Mouse (Mus musculus): Measurements from ENCODE around the gene Adgb. TPM values are rescaled to one million over a fixed set of nuclear protein-coding genes. Genes with fewer than 3 reads are reported as not detected.

Gene Adgb
- polyA plus RNA-seq, 1 experiment from 2014 or later = 1.4 TPM

DNA sequence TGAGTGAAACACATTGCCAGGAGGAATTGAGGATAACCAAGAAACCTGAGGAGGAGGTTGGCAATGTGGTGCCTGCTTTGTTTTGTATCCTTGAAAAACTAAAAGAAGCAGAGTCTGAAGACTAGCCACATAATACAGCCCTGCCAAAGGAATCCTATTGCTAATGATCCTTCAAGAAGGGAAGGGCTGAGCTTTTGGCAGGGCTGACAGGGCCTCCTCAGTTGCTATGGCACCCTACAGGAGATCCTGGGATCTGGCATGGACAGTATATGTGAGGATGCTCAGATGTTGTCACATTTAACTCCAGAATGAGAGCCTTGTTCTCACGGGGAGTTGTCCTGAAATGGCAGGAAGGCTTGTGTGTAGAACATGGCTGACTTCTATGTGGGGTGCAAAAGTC is 37.1 kb downstream of the Adgb start:
- Histone ChIP-seq H3K4me3 (replicated peaks) (no peak overlapping the region), H3K27ac (replicated peaks) (no peak overlapping the region), H3K27me3 (no peaks in the 10 kb centered on the region), H3K4me1 (no peaks in the 10 kb centered on the region), H3K9ac (no peak overlapping the region), H3K4me2 (replicated peaks) (no peak overlapping the region), H3K9me3 (replicated peaks) (no peaks in the 10 kb centered on the region), H3K36me3 (no peaks in the 10 kb centered on the region)
- 85% methylated on average over 1 of the region's 1 CpGs for WGBS
- ATAC-seq (ENCODE audit: insufficient number of reproducible peaks, low FRiP score, low TSS enrichment, low read depth) = no peak

GRCm38 (mm10) chr10:10429635-10430034 is 42.5 kb downstream of the Adgb start:
- Histone ChIP-seq H3K36me3 (no peaks in the 10 kb centered on the region), H3K27me3 (no peaks in the 10 kb centered on the region), H3K4me2 (replicated peaks) (no peak overlapping the region), H3K4me3 (replicated peaks) (no peak overlapping the region), H3K9me3 (replicated peaks) (no peaks in the 10 kb centered on the region), H3K9ac (no peak overlapping the region), H3K27ac (replicated peaks) (no peak overlapping the region), H3K4me1 (no peaks in the 10 kb centered on the region)
- WGBS = 68% methylated on average over 5 of the region's 5 CpGs
- no peak for ATAC-seq (ENCODE audit: insufficient number of reproducible peaks, low FRiP score, low TSS enrichment, low read depth)

DNA sequence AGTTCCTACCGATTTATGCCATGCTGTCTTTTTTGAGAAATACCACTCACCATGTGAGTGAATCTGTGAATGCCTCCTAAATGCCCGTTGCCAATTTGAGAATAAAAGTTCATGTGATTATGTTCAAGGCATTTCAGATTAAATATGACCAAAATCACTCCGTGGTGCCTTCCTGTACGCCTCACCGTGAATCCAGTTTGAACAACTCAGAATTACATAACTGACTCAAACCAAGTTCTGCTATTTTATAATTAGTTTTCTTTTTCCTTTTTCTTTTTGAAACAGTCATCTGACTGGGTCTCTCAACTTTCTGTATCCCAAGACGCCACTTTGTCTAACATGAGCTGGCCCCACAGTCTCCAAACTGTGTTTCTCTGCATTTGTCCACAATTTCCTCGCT is 43.1 kb downstream of the Adgb start:
- no peaks in the 10 kb centered on the region for H3K27me3 ChIP-seq
- H3K4me3 ChIP-seq (replicated peaks) = no peak overlapping the region
- no peaks in the 10 kb centered on the region for H3K4me1 ChIP-seq
- H3K27ac ChIP-seq (replicated peaks) = no peak overlapping the region
- H3K9ac ChIP-seq = no peak overlapping the region
- ATAC-seq (ENCODE audit: insufficient number of reproducible peaks, low FRiP score, low TSS enrichment, low read depth) = no peak
- no peaks in the 10 kb centered on the region for H3K9me3 ChIP-seq (replicated peaks)
- H3K36me3 ChIP-seq = no peaks in the 10 kb centered on the region
- WGBS = 78% methylated on average over 7 of the region's 7 CpGs
- no peak overlapping the region for H3K4me2 ChIP-seq (replicated peaks)

GRCm38 (mm10) chr10:10424383-10424782 is 47.7 kb downstream of the Adgb start:
- H3K4me2 ChIP-seq (replicated peaks) = no peak overlapping the region
- no peak overlapping the region for H3K9ac ChIP-seq
- H3K36me3 ChIP-seq = no peaks in the 10 kb centered on the region
- no peak for ATAC-seq (ENCODE audit: insufficient number of reproducible peaks, low FRiP score, low TSS enrichment, low read depth)
- no peaks in the 10 kb centered on the region for H3K9me3 ChIP-seq (replicated peaks)
- WGBS = 87% methylated on average over 2 of the region's 2 CpGs
- no peak overlapping the region for H3K27ac ChIP-seq (replicated peaks)
- no peaks in the 10 kb centered on the region for H3K4me1 ChIP-seq
- H3K27me3 ChIP-seq = no peaks in the 10 kb centered on the region
- no peak overlapping the region for H3K4me3 ChIP-seq (replicated peaks)

DNA sequence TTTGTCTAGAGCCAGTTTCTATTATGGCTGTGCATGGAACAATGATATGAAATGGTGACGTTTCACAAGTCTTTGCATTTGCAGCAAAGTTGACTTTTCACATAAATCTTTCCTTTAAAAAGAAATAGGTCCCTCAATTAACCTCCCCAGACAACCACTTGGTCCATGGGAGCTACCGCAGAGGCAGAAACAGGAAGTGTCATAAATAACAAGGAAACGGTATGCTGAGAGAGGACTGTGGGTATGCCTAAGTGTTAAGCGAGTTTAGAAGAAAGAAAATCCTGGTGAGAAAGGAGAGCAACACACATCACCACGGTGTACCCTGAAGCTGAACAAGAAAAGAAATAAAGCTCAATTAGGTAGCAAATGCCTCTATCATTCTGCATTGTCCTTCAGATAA is 61.1 kb downstream of the Adgb start:
- Histone ChIP-seq H3K36me3 (no peaks in the 10 kb centered on the region), H3K27me3 (no peaks in the 10 kb centered on the region), H3K4me3 (replicated peaks) (no peak overlapping the region), H3K4me1 (no peaks in the 10 kb centered on the region), H3K9me3 (replicated peaks) (no peaks in the 10 kb centered on the region), H3K4me2 (replicated peaks) (no peak overlapping the region), H3K9ac (no peak overlapping the region), H3K27ac (replicated peaks) (no peak overlapping the region)
- no peak for ATAC-seq (ENCODE audit: insufficient number of reproducible peaks, low FRiP score, low TSS enrichment, low read depth)
- WGBS = 69% methylated on average over 5 of the region's 5 CpGs

DNA sequence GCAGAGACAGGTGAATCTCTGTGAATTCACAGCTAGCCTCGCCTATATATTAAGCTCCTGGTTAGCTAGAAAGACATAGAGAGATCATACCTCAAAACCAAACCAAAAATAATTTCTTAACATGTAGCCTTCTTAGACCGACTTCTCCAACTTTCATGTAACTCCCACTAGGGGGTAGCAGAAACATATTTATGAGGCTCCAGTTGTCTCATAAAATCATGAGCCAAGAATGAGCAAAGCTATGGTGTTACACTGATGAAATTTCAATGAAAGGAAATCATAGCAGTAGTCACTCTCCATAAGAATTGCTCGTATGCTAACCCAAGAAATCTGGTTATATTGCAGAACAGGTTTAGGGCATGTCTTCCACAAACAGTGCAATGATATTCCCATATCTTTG is 64.0 kb downstream of the Adgb start:
- no peaks in the 10 kb centered on the region for H3K27me3 ChIP-seq
- no peak overlapping the region for H3K9ac ChIP-seq
- no peak overlapping the region for H3K4me3 ChIP-seq (replicated peaks)
- H3K4me2 ChIP-seq (replicated peaks) = no peak overlapping the region
- no peaks in the 10 kb centered on the region for H3K36me3 ChIP-seq
- no peak for ATAC-seq (ENCODE audit: insufficient number of reproducible peaks, low FRiP score, low TSS enrichment, low read depth)
- no peak overlapping the region for H3K27ac ChIP-seq (replicated peaks)
- H3K9me3 ChIP-seq (replicated peaks) = no peaks in the 10 kb centered on the region
- H3K4me1 ChIP-seq = no peaks in the 10 kb centered on the region
- 15% methylated on average over 3 of the region's 3 CpGs for WGBS

DNA sequence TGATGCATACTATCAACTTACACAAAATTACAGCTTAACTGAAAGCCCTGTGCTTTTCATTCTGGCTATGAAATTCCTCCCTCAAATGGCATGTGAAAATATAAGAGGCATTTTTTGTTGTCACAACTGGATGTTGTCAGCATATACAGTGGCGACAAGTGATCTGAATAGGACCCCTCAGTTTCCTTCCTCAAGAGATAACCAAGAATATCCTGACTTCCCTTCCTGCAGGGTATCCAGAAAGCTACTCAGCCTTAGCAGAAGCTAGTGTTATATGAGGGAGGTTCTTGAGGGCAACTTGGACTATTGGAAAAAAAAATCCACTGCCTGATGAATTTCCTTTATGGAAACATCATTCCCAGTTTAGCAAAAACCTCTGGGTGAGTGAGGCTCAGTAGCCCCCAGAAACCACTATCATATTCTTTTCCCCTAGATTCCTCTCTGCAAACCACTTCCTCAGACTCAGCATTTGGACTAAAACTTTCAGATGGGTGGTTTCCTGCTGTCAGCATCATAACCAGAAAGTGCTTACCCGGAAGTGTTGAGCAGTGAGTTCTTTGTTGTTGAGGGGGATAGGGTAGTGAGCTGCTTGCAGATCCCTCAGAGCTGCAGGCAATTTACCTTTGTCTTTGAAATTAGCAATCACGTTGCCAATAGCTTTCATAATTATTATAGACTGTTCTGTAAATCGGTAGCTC is 76.2 kb downstream of the Adgb start:
- H3K36me3 ChIP-seq = no peaks in the 10 kb centered on the region
- no peaks in the 10 kb centered on the region for H3K9me3 ChIP-seq (replicated peaks)
- no peak overlapping the region for H3K9ac ChIP-seq
- H3K4me3 ChIP-seq (replicated peaks) = no peak overlapping the region
- no peaks in the 10 kb centered on the region for H3K27me3 ChIP-seq
- no peaks in the 10 kb centered on the region for H3K4me1 ChIP-seq
- no peak overlapping the region for H3K27ac ChIP-seq (replicated peaks)
- WGBS = 61% methylated on average over 4 of the region's 4 CpGs
- no peak overlapping the region for H3K4me2 ChIP-seq (replicated peaks)
- no peak for ATAC-seq (ENCODE audit: insufficient number of reproducible peaks, low FRiP score, low TSS enrichment, low read depth)

DNA sequence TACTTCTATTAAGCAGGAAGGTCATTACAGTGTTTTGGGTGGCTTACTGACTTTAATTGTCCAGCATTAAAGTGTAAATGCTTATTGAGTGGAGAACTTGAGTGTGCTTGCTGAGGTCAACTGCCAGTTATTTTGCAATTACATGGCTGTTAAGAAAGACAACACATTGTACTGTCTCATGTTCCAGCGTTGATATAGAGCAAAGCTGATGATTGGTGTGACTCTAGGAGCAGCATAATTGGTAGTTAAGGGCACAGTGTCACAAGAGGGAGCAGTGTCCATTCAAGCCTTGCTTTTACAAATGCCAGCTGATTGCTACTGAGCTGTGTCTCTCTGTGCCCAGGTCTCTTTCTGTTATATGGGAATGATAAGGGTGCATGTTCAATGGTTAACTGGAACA is 97.5 kb downstream of the Adgb start:
- ATAC-seq (ENCODE audit: insufficient number of reproducible peaks, low FRiP score, low TSS enrichment, low read depth) = no peak
- WGBS = 27% methylated on average over 1 of the region's 1 CpGs
- Histone ChIP-seq H3K4me3 (replicated peaks) (no peak overlapping the region), H3K4me1 (no peaks in the 10 kb centered on the region), H3K9ac (no peak overlapping the region), H3K9me3 (replicated peaks) (no peaks in the 10 kb centered on the region), H3K36me3 (no peaks in the 10 kb centered on the region), H3K4me2 (replicated peaks) (no peak overlapping the region), H3K27me3 (no peaks in the 10 kb centered on the region), H3K27ac (replicated peaks) (no peak overlapping the region)

DNA sequence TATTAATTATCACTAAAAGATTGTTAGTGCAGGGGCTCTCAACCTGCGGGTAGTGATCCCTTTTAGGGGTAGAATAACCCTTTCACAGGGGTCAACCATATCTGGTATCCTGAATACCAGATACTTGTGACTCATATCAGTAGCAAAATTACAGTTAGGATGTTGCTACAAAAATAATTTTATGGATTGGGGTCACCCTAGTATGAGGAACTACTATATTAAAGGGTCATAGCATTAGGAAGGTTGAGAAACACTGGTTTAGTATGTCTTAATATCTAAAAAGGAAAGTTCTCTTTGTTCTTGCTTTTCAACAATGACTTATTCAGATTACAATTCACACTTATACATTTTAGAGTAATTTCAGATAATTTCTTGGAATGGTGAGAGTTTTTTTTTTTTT is 108.1 kb downstream of the Adgb start:
- Histone ChIP-seq H3K27ac (replicated peaks) (no peak overlapping the region), H3K36me3 (no peaks in the 10 kb centered on the region), H3K4me2 (replicated peaks) (no peak overlapping the region), H3K27me3 (no peaks in the 10 kb centered on the region), H3K4me1 (no peaks in the 10 kb centered on the region), H3K9me3 (replicated peaks) (no peaks in the 10 kb centered on the region), H3K9ac (no peak overlapping the region), H3K4me3 (replicated peaks) (no peak overlapping the region)
- no peak for ATAC-seq (ENCODE audit: insufficient number of reproducible peaks, low FRiP score, low TSS enrichment, low read depth)
- 71% methylated on average over 1 of the region's 1 CpGs for WGBS

- H3K27me3 ChIP-seq = no peaks in the 10 kb centered on the region
- 8% methylated on average over 3 of the region's 3 CpGs for WGBS
- no peak for ATAC-seq (ENCODE audit: insufficient number of reproducible peaks, low FRiP score, low TSS enrichment, low read depth)
- no peak overlapping the region for H3K4me2 ChIP-seq (replicated peaks)
- H3K9me3 ChIP-seq (replicated peaks) = no peaks in the 10 kb centered on the region
- H3K27ac ChIP-seq (replicated peaks) = no peak overlapping the region
- H3K4me3 ChIP-seq (replicated peaks) = no peak overlapping the region
- no peaks in the 10 kb centered on the region for H3K4me1 ChIP-seq
- no peaks in the 10 kb centered on the region for H3K36me3 ChIP-seq
- H3K9ac ChIP-seq = no peak overlapping the region
These were observed 116.4 kb downstream of the Adgb start for GRCm38 (mm10) chr10:10355605-10356227.

DNA sequence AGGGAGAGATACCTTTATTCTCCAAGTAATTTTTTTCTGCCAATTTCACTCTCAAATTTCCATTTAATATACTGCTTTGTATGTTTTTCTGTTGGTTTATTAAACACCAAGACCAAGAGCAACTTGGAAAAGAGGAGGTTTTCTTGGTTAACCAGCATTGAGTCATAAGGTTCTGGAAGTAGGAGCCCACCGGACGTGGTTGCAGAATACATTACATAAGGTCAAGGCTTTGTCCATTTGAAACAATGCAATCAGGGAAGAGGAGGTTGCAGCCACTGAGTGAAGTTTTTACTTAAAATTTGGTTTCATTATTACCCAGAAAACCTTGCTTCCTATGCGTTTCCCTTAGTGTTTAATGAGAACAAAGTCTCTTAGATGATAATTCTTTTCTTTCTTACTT is 119.9 kb downstream of the Adgb start:
- WGBS = 81% methylated on average over 3 of the region's 3 CpGs
- Histone ChIP-seq H3K4me3 (replicated peaks) (no peak overlapping the region), H3K4me2 (replicated peaks) (no peak overlapping the region), H3K36me3 (no peaks in the 10 kb centered on the region), H3K9ac (no peak overlapping the region), H3K9me3 (replicated peaks) (no peaks in the 10 kb centered on the region), H3K4me1 (no peaks in the 10 kb centered on the region), H3K27ac (replicated peaks) (no peak overlapping the region), H3K27me3 (no peaks in the 10 kb centered on the region)
- ATAC-seq (ENCODE audit: insufficient number of reproducible peaks, low FRiP score, low TSS enrichment, low read depth) = no peak

DNA sequence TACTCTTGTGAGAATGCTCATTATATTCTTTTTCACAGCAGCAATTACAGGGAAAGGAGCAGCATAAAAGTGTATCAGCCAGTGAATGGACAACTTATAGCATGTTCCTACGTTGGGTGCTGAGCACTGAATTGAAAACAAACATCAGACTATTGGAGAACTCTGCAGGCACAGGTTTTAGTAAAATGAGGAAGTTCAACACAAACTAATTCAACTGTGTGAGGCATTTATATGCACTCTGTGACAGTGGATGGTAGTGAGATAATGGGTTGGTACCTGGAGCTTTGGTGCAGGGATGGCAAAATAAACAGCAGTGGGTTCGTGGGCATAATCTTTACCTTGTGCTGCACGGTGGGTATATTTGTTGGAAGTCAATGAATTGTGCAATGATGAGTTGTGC is 121.6 kb downstream of the Adgb start:
- whole genome bisulfite sequencing = 89% methylated on average over 3 of the region's 3 CpGs
- H3K4me2 ChIP-seq (replicated peaks) = no peak overlapping the region
- H3K9me3 ChIP-seq (replicated peaks) = no peaks in the 10 kb centered on the region
- no peak overlapping the region for H3K9ac ChIP-seq
- H3K27me3 ChIP-seq = no peaks in the 10 kb centered on the region
- ATAC-seq (ENCODE audit: insufficient number of reproducible peaks, low FRiP score, low TSS enrichment, low read depth) = no peak
- H3K27ac ChIP-seq (replicated peaks) = no peak overlapping the region
- H3K4me1 ChIP-seq = no peaks in the 10 kb centered on the region
- H3K36me3 ChIP-seq = no peaks in the 10 kb centered on the region
- H3K4me3 ChIP-seq (replicated peaks) = no peak overlapping the region

All from embryonic facial prominence, embryonic 15.5 days (tissue).